Mouse (Mus musculus): ENCODE data around the gene Kxd1.
"Not testable (repeated sequence)": the region's sequence is repeated elsewhere in the genome, so short reads cannot be mapped to it uniquely, and the experiment has no call there.

Kxd1 gene

GRCm38 (mm10) chr8:70519043-70519442, 8.7 kb downstream of the Kxd1 start:
- DNase-seq (ENCODE audit: extremely low spot score, low spot score) = no peak

- DNase-seq (ENCODE audit: extremely low spot score, low spot score) = no peak
These were observed 9.7 kb downstream of the Kxd1 start for GRCm38 (mm10) chr8:70517940-70518643.

- no peak for DNase-seq (ENCODE audit: extremely low spot score, low spot score)
These were observed 14.3 kb downstream of the Kxd1 start for GRCm38 (mm10) chr8:70513441-70513840.

DNA sequence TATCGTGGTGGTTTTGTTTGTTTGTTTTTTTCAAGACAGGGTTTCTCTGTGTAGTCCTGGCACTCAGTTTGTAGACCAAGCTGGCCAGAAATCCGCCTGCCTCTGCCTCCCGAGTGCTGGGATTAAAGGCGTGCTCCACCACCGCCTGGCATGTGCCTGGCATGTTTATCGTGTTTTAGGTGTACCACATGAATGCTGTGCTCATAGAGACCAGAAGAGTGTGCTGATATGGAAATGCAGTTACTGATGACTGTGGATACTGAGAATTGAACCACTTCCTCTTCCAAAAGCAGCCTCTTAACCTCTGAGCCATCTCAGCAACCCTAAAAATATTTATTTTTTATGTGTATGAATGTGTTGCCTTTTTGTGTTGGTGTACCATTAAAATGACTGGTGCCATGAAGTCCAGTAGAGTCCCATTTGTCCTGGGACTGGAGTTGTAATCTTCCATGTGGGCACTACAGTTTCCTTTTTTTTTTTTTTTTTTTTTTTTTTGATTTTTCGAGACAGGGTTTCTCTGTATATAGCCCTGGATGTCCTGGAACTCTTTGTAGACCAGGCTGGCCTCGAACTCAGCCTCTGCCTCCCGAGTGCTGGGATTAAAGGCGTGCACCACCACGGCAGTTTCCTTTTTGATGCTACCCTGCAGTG, 15.4 kb downstream of the Kxd1 start:
- no peak for DNase-seq (ENCODE audit: extremely low spot score, low spot score)

GRCm38 (mm10) chr8:70511770-70512169, 16.0 kb downstream of the Kxd1 start:
- no peak for DNase-seq (ENCODE audit: extremely low spot score, low spot score)

DNA sequence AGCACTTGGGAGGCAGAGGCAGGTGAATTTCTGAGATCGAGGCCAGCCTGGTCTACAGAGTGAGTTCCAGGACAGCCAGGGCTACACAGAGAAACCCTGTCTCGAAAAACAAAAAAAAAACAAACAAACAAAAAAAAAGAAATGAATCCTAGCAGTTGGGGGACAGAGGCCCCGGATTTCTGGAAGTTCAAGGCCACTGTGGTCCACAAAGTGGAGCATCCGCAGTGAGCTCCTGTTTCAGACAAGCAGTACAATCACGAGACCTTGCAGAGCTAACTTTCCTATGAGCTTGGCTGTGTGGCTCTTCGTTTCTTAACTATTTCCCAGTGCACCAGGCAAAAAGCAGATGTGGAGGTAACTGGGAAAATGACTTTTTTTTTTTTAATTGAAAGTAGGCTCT, 16.6 kb downstream of the Kxd1 start:
- DNase-seq (ENCODE audit: extremely low spot score, low spot score) = not testable (repeated sequence)

DNA sequence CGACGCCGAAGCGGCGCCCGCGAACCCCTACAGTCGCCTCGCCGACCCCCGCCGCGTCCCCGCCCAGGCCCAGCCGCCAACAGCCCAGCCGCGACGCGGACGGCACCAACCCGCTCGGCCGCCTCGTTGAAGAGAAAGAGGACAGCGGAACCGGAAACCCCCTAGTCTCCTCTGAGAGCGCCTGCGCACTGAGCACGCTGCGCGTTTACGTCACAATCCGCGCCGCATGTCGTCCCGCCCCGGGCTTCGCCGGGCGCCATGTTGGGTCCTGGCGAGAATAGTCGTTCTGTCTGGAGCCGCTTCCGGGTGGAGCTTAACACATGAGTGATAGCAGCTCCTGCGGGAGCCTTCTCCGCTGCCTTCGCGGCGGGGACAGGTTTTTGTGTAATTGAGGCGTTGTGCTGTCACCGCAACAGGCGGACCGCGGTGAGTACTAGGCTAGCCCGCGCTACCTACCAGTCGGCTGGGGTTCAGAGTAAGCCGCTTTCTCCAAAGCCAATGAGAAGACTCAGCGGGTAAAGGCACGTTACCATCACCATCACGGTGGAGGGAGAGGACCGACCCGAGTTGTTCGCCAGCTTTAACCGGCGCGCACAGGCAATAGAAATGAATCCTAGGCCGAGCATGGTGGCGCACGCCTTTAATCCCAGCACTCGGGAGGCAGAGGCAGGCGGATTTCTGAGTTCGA, 17.4 kb downstream of the Kxd1 start, which contains the start of gene Uba52:
Gene Uba52, minus strand, starts transcription at position 574 of the 688 bp plus-strand sequence.
- DNase-seq (ENCODE audit: extremely low spot score, low spot score) = peak; percentile 96

GRCm38 (mm10) chr8:70509281-70509952, 18.3 kb downstream of the Kxd1 start:
- no peak for DNase-seq (ENCODE audit: extremely low spot score, low spot score)

GRCm38 (mm10) chr8:70507027-70507393, 20.7 kb downstream of the Kxd1 start:
- DNase-seq (ENCODE audit: extremely low spot score, low spot score) = no peak

GRCm38 (mm10) chr8:70506328-70507026, 21.3 kb downstream of the Kxd1 start, which contains the start of gene Rex1bd:
Rex1bd (minus strand) TSS chr8:70506752.
- DNase-seq (ENCODE audit: extremely low spot score, low spot score) = peak; percentile 98

DNA sequence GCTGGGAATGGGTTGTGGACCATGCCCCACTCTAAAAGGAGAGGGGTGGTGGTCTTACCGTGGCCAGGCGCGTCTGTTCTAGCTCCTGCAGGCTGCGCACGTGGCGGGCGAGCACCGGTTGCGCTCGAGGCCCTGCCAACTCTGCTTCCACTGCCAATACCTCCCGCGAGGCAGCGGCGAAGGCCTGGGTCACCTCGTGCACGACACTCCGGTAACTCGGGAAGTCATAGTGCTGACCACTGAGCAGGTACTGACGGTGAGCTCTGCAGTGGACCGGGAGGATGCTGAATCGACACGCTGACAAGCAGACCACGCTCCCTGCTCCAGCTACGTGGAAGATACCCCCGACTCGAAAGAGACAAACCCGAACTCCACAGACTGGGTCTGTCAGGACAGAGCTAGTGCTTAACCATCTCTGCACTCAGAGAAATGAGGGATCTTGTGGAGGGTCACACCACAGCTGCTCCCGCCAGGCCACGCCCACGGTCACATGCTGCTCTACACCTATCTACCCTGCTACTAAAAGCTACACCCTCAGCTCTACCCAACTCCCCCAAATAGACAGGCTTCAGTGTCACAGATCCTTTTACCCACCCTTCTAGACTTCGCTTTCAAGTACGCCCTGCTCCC, 21.9 kb downstream of the Kxd1 start:
- DNase-seq (ENCODE audit: extremely low spot score, low spot score) = no peak

GRCm38 (mm10) chr8:70504851-70505250, 22.9 kb downstream of the Kxd1 start:
- DNase-seq (ENCODE audit: extremely low spot score, low spot score) = peak; percentile 86

DNA sequence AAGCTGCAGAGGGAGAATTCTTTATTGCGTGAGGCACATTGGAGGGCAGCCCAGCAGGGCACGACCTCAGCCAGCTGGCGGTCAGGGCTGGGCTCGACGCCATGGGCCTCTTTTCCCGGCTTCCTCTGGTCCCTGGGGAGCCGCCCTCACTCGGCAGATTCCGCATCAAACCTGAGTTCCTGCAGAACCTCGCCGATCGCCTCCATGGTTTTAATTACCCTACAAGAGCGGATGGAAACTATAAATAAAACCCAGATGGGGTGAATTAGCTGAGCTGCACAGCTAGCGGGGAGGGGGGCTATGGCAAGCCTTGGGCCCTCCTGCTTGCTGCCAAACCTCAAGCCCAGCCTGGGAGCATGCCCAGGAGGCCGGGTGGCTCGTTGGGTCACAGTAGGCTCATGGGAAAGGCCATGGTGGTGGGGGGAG, 23.5 kb downstream of the Kxd1 start:
- DNase-seq (ENCODE audit: extremely low spot score, low spot score) = no peak

DNA sequence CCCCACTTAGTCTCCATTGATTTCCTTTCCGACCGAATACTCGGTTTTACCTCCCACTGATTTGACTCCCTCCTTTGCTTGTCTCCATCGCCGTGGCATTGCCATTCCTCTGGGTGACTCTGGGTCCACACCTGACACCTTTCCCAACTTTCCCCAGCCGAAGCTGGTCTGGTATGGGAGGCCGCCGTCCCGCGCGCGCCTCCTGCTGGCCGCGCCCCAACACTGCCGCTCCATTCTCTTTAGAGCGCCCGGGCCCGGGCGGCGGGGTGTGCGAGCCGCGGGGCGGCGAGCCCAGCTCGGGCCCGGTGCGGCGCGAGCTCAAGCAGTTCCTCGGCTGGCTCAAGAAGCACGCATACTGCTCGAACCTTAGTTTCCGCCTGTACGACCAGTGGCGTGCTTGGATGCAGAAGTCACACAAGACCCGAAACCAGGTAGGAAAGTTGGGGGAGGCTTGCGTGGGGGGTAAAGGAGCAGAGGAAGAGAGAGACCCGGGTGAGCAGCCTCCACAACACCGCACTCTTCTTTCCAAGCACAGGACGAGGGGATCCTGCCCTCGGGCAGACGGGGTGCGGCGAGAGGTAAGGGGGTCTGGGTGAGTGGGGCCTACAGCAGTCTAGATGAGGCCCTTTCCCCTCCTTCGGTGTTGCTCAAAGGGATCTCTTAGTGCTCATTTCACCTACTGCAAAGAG, 24.6 kb downstream of the Kxd1 start:
- DNase-seq (ENCODE audit: extremely low spot score, low spot score) = peak; percentile 80

DNA sequence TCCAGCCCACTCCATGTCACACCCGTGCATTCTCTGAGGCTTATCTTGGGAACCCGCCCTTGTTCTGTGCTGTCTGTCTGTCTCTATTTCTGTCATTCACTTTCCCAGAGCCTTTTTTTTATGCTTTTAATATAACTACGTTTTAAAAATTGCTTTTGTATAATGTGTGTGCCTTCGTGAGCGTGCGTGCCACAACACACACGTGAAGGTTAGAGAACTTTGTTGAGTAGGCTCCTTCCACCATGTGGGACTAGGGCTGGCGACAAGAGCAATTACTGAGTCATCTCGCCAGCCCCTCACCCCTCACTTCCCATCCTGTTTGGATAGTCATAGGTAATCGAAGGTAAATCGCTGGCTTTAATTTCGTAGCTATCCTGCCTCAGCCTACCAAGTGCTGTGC, 25.2 kb downstream of the Kxd1 start:
- no peak for DNase-seq (ENCODE audit: extremely low spot score, low spot score)

DNA sequence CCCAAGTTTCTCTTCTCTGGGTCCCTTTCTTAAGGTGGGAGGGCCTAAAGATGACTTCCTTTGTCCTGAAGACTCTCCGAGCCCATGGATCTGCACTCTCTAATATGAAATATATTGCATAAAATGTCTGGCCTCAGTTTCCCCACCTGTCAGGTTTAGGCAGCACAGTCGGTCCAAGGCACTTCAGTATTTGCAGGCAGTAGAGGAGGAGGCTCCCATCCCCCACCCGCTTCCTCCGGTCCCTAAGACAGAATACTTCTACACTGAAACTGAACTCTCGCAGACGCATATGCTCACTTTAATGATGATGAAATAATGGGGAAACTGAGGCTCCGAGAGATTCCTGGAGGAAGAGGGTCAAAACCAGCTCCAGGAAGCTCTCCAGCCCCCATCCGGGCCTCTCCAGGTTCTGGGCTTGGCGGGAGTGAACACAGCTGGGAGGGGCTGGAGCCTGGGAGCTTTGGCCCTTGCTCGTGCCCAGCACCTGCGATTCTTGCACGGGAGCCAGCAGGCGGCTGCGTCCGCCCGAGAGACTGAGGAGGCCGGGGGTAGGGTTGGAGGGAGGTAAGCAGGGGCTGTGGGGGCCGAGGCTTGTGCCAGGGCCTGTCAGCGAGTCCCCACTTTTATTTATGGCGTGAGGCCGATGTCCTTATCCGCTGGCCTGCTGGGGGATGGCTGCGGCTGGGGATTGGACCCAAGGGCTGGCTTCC, 25.8 kb downstream of the Kxd1 start:
- no peak for DNase-seq (ENCODE audit: extremely low spot score, low spot score)

DNA sequence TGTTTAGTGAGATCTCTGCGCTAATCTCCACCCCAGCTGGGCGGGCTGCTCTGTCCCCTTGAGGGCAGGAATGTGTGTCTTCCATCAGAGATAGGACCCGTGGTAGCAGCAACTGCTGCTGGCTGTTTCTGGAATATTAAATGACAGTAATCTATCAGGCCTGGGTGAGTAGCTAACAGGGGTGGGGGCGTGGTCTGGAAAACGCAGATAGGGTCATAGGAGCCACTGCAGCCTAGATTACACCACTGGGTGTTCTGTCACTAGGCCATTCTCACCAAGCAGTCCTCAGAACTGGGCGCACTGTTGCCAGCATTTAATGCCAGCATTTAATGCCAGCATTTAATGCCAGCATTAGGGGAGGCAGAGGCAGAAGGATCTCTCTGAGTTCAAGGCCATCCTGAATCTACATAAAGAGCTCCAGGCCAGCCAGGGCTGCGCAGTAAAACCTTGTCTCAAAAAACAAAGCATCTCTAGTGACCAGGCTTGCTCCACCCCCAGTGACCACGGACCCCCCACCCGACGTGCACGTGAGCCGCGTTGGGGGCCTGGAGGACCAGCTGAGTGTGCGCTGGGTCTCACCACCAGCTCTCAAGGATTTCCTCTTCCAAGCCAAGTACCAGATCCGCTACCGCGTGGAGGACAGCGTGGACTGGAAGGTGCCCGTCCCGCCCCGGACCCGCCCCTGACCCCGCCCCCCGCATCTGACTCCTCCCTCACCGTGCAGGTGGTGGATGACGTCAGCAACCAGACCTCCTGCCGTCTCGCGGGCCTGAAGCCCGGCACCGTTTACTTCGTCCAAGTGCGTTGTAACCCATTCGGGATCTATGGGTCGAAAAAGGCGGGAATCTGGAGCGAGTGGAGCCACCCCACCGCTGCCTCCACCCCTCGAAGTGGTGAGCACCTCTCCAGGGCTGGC, 27.1 kb downstream of the Kxd1 start:
- DNase-seq (ENCODE audit: extremely low spot score, low spot score) = no peak

- peak; percentile 39 for DNase-seq (ENCODE audit: extremely low spot score, low spot score)
These were observed 32.0 kb downstream of the Kxd1 start for GRCm38 (mm10) chr8:70495771-70496062.
